Mouse (Mus musculus) testis, adult 2 months (tissue): Measurements from ENCODE around the gene Evi2b. TPM values are rescaled to one million over a fixed set of nuclear protein-coding genes. Genes with fewer than 3 reads are reported as not detected.

Experiments
- H3K27ac ChIP-seq: fragments of 200-500 bp; 2 replicates; pipeline ENCODE4 v1.5.1; 2012; ENCODE audit warnings: low read depth, low read length; ENCODE audit not compliant: control insufficient read depth, insufficient read depth
- H3K27me3 ChIP-seq: fragments of 200-500 bp; 2 replicates; pipeline ENCODE4 v1.6.1; 2012; ENCODE audit warnings: mild to moderate bottlenecking, low read length, moderate library complexity; ENCODE audit not compliant: control insufficient read depth, insufficient read depth
- H3K36me3 ChIP-seq: fragments of 200-500 bp; 2 replicates; pipeline ENCODE4 v1.6.1; 2012; ENCODE audit warnings: mild to moderate bottlenecking, low read length; ENCODE audit not compliant: control insufficient read depth, insufficient read depth
- H3K4me1 ChIP-seq: fragments of 200-500 bp; 2 replicates; pipeline ENCODE4 v1.6.1; 2012; ENCODE audit warnings: low read length; ENCODE audit not compliant: control insufficient read depth, insufficient read depth
- H3K4me3 ChIP-seq: fragments of 200-500 bp; 2 replicates; pipeline ENCODE4 v1.5.1; 2012; ENCODE audit warnings: low read depth, mild to moderate bottlenecking, low read length, moderate library complexity, mixed read lengths; ENCODE audit not compliant: control insufficient read depth
- CTCF ChIP-seq: fragments of 200-500 bp; IDR thresholded peaks from 2 replicates; pipeline ENCODE4 v1.5.1; 2012; ENCODE audit warnings: low read depth, mild to moderate bottlenecking, inconsistent platforms, low read length, moderate library complexity; ENCODE audit not compliant: control insufficient read depth, insufficient read depth, insufficient replicate concordance
- POLR2A ChIP-seq: fragments of 200-500 bp; IDR thresholded peaks from 2 replicates; pipeline ENCODE4 v1.6.1; 2012; ENCODE audit warnings: low read depth, mild to moderate bottlenecking, inconsistent platforms, low read length, moderate library complexity; ENCODE audit not compliant: control insufficient read depth
- polyA plus RNA-seq: library from polyadenylated mRNA; depleted of rRNA; stranded (reverse); fragments of >200 nt; gene quantifications from 2 replicates; pipeline ENCODE4 v1.2.3, GENCODE M21; 2012

The Evi2b gene
- polyA plus RNA-seq, 1 experiment, result 0.06 TPM

- Histone ChIP-seq H3K4me3 (no peak overlapping the region), H3K27me3 (no peaks in the 10 kb centered on the region), H3K36me3 (no peaks in the 10 kb centered on the region; the same call in 1 of the 2 replicates), H3K27ac (no peak overlapping the region), H3K4me1 (no peaks in the 10 kb centered on the region; the same call in 1 of the 2 replicates)
- TF ChIP-seq CTCF (no peak), POLR2A (no peak)
These were observed 12.7 kb upstream of the Evi2b start for GRCm38 (mm10) chr11:79536293-79536692.

DNA sequence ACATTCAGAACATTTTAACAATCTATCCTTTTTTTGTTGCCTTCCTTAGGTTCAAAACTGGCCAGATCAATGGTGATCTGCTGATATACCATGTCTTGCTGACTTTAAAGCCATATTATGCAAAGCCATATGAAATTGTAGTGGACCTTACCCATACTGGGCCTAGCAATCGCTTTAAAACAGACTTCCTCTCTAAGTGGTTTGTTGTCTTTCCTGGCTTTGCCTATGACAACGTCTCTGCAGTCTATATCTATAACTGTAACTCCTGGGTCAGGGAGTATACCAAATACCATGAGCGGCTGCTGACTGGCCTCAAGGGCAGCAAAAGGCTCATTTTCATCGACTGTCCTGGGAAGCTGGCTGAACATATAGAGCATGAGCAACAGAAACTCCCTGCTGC, 12.0 kb upstream of the Evi2b start:
- no peak overlapping the region for H3K4me3 ChIP-seq
- no peaks in the 10 kb centered on the region; the same call in 1 of the 2 replicates for H3K36me3 ChIP-seq
- no peaks in the 10 kb centered on the region for H3K27me3 ChIP-seq
- TF ChIP-seq POLR2A (no peak), CTCF (no peak)
- no peaks in the 10 kb centered on the region; the same call in 1 of the 2 replicates for H3K4me1 ChIP-seq
- no peak overlapping the region for H3K27ac ChIP-seq

DNA sequence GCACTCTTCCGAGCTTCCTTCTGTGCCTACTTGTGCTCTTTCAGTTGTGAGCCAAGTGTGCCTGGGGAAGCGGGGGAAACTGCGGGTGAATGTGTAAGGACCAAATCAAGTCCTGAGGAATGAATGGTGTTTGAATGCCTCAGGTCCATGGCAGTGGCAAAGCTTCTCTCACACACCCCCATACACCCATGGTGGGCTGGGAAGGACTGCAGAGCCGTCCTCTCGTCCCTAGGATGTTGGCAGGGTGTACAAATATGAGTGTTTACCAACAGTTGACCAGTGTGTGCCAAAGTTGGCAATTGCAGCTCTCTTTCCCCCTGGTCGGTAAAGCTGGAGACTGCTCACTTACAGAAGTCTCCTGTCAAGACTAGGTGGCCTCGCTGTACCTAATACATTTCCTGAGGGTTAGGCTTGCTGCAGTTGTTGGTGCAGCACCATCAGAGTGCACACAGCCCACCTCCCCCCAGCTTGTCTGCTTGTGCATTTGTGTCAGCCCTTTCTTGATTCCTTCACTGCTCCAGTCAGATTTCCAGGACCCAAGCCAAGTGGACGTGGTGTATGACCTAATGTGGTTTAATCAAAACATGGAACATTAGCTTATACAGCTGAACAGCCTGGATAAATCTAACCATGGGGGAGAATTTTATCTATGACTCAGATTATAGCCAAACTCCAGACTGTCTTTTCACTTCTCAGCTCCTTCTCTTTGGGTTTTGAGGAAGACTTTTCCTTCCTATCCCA, 10.6 kb upstream of the Evi2b start:
- Histone ChIP-seq H3K27me3 (no peaks in the 10 kb centered on the region), H3K4me3 (no peak overlapping the region), H3K27ac (no peak overlapping the region), H3K4me1 (no peaks in the 10 kb centered on the region; the same call in 1 of the 2 replicates), H3K36me3 (no peaks in the 10 kb centered on the region; the same call in 1 of the 2 replicates)
- TF ChIP-seq CTCF, result no peak
- no peak for TF ChIP-seq POLR2A

DNA sequence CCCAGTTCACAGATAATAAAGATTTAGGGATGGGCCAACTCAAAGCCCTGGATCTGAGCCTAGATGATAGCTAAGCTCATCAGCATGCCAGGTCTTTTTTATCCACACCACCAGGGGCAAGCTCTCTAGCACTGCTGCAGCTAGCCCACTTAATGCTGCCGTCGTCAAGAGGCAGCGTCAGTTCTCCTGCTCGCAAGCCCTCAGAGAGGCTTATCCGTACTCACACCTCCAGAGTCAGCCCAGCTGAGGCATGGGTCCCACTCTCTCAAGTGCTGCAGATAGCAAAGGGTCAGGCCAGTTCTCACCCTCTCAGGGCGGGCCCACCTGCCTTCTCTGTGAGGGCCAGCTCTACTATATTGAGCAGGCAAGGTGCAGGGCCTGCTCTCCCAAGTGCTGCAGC, 9.7 kb upstream of the Evi2b start:
- Histone ChIP-seq H3K27me3 (no peaks in the 10 kb centered on the region), H3K4me1 (no peaks in the 10 kb centered on the region; the same call in 1 of the 2 replicates), H3K4me3 (no peak overlapping the region), H3K36me3 (no peaks in the 10 kb centered on the region; the same call in 1 of the 2 replicates), H3K27ac (no peak overlapping the region)
- no peak for TF ChIP-seq POLR2A
- no peak for TF ChIP-seq CTCF

- no peaks in the 10 kb centered on the region; the same call in 1 of the 2 replicates for H3K36me3 ChIP-seq
- no peak overlapping the region for H3K4me3 ChIP-seq
- H3K27ac ChIP-seq, result no peak overlapping the region
- H3K27me3 ChIP-seq, result no peaks in the 10 kb centered on the region
- no peaks in the 10 kb centered on the region; the same call in 1 of the 2 replicates for H3K4me1 ChIP-seq
- no peak for TF ChIP-seq CTCF
- no peak for TF ChIP-seq POLR2A
These were observed 7.9 kb upstream of the Evi2b start for GRCm38 (mm10) chr11:79531485-79531884.

GRCm38 (mm10) chr11:79530774-79531173, 7.2 kb upstream of the Evi2b start:
- Histone ChIP-seq H3K4me1 (no peaks in the 10 kb centered on the region; the same call in 1 of the 2 replicates), H3K27ac (no peak overlapping the region), H3K4me3 (no peak overlapping the region), H3K27me3 (no peaks in the 10 kb centered on the region), H3K36me3 (no peaks in the 10 kb centered on the region; the same call in 1 of the 2 replicates)
- no peak for TF ChIP-seq CTCF
- TF ChIP-seq POLR2A, result no peak

DNA sequence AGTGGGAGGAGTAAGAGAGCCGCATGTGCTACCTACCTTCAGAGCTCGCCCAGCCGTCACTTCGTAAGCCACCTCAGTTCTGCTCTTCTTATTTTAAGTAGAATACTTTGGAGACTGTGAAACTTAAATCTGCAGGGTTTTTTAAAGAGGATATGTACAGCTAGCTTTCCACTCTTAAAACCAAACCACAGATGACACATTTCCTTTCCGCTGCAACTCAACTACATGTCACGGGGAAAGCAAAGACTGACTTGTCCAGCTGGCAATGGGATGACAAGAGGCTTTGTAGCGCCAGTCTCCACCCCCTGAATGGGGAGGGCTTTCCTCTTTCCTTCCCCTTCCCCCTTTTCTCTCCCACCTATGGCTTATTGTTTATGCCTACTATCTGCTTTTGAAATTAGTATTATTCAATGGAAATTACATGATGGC, 6.8 kb upstream of the Evi2b start, which contains the start of the genes Evi2 and Evi2a:
Evi2 (minus strand) TSS at position 257 of the 429 bp plus-strand sequence.
Evi2a (minus strand) TSS at position 277 of the 429 bp plus-strand sequence.
- H3K27me3 ChIP-seq, result no peaks in the 10 kb centered on the region
- H3K36me3 ChIP-seq, result no peaks in the 10 kb centered on the region
- no peak within 1 kb of the TSS for H3K4me3 ChIP-seq
- no peaks in the 10 kb centered on the region; the same call in 1 of the 2 replicates for H3K4me1 ChIP-seq
- H3K27ac ChIP-seq, result no peak within 1 kb of the TSS
- TF ChIP-seq POLR2A (no peak), CTCF (no peak)
